Mouse (Mus musculus): ENCODE measurements at regions not wholly inside any gene's neighbourhood (a gene's known extent, or its start where the extent isn't known, plus 50 kb on each side); places are given as distances from the start of the nearest gene placed in this dataset.

DNA sequence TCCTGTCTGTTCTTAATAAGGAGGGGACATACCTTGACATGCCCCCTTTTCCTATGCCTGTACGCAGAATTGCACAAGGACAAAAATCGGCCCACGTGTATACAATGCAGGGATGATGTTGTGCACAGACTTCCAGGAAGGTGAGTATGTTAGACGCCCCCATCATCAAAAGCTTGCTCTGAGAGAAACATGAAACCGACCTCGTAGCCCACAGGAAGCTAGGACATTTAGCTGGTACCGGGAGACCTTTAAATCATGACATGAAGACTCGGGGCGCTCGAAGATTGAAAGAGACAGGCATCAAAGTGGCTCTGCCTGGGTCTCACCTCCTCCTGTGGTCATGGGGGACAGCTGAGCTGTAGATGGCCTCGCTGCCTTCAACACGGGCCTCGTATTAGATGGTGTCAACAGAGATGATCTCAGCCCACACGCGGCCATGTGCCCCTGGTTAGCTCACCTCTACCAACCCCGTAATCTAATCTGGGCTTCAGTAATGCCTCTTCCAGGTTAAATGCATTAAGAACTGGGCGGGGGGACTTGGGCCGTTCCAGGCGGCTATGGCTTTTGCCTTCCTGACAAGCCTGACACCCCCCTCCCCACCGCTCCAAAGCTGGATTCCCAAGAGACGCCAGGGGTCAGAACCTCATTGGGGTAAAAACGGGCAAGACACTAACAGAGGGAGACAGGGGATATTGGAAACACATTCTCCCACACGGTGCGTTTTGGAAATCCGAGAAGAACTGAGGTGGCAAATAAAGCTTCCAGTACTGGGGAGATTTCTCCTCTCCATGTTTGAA is 520.9 kb upstream of the Tbx3 start:
- no peak for DNase-seq

DNA sequence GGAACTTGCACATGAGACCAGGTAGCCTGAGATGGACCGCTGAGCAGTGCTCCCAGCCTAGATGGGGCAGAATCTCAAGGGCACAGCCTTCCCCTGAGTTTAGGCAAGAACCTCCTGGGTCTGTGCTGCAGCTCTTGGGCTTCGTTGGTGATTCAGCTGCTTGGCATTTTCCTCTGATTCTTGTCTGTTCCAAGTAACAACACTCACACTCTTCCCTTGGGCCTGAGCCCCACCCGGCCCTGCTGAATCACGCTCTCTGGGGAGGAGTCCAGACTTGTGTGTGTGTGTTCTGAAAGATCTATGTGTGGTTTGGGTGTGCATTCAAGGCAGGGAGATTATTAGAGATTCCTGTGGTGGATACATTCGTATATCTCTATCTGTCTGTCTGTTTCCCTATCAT is 517.4 kb upstream of the Tbx3 start:
- no peak for DNase-seq

DNA sequence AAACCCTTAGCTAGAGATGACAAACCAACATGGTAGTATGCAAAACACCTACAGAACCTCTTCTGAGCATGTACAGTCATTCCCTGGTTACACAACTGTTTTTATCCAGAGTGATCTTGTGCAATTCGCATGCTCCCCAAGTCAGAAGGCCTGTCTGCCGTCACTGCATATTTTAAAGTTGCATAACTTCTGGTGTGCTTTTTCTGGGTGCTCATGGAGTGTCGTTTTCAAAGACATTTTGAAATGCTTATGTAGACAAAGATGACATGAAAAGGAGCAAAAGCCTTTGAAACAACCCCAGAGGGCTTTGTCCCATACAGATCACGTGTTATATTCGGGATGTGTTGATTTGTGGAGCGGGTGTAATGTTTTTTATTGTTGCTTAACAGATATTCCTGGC is 513.8 kb upstream of the Tbx3 start:
- no peak for DNase-seq

DNA sequence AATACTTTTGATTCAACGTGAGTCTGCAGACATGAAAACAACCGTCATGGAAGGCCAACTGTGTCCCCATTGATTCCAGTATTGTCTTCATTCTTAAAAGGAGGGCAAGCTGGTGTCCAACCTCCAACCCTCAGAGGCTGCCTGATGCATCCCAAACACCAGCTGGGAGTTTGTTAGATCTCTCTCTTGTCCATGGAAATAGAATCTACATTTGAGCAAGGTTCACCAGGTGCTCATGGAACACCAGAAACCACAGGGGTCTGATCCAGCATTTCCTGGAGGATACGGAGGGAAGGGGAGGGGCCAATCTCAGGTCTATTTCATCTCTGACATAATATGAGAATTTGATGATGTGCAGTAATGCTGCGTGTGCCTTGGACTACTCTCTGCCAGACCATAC is 512.3 kb upstream of the Tbx3 start:
- no peak for DNase-seq

DNA sequence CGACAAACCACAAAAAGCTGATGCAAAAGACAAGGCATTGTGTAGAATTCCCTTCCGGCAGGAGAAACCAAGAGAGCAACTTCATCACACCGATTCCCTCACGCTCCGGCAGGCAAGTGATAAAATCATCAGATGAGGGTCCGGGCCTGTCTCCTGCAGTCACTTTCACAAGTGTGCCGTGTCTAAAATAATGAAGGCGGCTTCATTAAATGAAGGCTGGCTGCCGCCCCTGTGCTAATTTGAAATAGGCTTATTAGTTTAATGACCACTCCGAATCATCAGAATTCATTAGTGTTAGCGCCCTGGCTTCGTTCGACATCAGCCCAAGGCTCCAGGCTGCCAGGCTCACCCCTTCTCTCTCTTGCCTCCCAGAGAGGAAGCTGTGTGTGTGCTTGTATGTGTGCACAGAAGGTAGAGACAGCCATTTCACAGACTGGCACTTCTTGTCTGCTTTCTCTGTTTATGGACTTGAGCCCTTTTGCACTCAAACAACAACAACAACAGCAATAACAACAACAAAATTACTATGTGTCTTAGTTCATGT is 508.3 kb upstream of the Tbx3 start:
- no peak for DNase-seq

DNA sequence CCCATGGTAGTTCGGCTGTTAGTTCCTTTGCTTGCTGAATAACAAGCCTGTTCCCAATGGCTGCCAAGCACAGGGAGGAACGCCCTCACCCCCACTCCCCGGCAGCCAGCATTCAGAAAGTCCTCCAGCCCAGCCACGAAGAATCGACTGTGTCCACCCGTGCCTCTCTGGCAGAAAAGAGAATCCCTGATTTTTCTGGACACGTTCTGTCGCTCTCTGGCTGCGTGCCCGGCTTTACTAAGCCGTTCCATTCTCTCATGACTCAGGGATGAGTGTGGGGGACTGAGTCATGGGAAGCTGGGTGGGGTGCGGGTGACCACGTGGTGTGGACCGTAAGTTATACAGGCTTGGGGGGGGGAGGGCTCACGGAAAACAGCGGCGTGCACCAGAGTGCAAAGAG is 502.8 kb upstream of the Tbx3 start:
- DNase-seq: peak; percentile 93

DNA sequence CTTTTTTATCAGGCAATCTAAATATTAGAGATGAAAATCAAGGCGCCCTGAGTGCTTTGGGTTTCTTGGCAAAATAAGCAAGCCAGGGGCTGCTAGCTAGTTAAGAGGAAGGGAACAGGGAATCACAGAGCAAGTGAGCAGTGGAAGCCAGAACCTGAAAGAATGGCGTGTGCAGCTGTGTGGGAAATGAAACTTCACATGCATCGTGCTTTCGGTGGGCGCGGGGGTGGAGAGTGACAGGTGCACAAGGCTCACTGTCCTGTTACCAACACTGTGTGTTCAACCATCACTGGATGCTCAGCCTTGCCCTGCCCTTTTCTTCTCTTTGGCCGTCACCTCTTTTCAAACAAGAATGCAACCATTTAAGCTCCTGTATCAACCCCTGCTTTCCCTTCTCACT is 501.2 kb upstream of the Tbx3 start:
- no peak for DNase-seq

DNA sequence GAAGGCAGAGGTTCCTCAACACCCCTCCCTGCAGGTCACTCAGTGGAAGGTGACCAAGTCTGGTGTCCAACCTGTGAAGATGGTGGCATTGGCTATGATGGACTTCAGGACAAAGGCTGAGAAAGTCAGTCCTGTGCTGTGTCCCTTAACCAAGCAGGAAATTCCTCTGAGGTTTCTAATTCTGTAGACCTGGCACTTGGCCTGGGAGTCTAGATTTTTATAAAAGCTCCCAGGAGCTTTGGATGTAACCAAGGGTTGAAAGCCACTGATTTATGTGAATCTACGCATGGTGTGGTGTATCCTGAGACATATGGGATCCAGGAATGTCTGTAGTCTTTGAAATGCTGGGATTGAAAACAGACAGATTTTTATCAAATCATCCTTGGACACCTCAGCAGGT is 498.8 kb upstream of the Tbx3 start:
- DNase-seq: no peak

DNA sequence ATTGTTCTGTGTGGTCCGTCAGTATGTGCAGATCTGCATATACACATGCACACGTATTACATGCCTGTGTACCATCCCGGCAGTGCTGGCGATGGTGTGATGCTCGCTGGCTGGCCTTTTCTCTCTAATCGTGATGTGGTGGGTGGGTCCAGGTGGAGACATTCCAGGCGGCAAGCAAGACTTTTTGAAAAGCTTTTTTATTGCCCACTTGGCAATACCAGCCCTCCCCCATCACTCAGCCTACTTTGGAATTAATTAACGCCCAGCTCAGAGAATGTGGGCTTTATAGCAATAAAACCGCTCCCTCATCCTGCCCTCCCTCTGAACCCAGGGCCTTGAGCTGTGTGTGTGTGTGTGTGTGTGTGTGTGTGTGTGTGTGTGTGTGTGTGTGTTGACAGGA is 491.7 kb upstream of the Tbx3 start:
- no peak for DNase-seq

DNA sequence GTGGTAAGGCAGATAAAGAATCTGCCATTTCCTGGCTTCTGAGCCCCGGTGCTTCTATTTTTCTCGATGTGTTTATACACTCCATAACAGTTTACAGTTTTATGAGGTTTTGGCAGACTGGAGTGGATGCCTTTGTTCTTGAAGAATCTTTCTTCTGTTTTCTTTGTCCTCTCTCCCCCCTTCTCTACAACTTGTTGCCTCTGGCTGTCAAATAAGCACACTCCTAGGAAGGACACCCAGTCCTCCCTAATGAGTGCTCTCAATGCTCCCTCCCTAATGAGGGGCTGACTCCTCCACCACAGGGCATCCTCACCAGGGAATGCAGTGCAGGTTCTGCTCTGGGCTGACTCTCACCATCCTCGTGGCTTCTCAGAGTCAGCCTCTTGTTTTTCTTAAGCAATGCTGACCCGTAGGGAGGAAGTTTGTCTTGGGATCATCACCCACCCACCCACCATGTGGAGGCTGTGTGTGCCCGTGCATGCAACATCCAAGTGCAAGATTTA is 486.9 kb upstream of the Tbx3 start:
- no peak for DNase-seq

DNA sequence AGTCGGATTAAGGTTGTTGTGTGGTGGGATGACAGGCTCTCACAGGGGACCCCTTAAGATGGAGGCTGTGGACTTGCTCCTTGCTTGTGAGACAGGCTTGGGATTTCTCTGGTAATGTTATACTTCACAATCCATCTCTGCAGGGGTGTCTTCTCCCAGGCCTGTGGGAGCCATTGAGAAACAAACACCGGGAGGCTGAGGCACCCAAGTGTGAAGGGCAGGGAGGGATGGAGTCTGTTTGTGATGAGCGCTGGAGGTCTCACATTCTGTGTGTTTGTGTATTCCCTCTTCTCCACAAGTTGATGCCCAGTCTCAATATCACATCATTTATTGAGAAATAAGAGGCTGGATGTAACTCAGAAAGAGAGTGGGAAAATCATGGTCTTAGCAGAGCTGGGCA is 483.9 kb upstream of the Tbx3 start:
- no peak for DNase-seq

DNA sequence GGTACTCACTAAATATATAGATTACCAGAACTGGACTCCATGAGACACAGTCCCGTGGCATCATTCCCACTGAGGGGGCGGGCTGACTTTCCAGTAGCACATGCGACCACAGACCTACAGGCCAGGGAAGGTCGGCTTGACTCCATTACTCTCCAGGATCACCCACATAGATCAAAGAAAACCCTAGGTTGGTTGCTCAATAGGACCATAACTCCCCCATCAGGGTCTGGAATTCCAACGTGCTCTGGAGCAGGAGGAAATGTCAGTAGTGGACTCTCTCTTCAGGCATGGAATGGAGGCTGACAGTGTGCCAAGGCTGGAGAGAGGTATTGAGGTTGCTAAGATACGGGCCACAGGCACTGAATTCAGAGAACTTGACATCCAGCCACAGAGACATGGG is 482.0 kb upstream of the Tbx3 start:
- DNase-seq: no peak

DNA sequence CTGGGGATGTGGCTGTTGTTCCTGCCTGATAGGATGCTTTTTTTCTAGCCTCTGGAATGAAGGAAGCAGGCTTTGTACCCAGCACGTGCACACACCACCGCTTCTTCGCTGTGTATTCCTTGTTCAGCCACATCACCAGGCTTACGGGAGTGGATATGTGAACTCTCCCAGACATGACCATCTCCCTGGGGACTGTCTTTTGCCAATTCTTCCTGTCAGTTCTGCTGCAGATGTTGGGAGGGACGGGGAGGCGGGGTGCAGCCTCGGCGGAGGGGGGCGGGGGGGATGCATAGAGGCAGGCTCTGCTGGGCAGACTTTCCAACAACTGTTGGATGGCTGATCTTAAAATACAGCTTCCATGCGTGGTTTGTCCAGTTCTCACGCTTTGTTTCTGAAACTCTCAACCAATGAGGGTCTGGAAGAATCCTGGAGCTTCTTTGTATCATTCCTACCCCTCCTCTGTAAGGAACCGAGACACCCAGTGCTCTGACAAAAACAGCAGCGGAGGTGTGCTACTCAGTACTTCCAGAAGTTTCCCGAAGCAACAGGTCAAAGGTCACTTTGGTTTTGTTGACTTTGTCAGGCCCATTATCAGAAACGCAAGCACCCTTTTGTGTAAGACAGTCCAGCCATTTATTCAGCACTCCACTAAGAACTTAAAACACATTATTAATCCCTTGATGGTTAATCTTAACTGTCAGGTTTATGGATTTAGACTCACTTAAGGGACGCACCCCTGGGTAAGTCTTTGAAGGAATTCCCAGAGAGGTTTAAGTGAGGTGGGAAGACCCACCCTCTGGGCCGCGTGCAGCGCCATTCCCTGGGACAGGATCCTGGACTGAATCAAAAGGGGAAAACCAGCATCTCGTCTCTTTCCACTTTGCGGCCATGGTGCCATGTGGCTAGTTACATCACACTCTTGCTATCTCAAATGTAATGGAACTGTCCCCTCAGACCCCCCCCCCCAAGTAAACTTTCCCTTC is 476.5 kb upstream of the Tbx3 start:
- no peak for DNase-seq

DNA sequence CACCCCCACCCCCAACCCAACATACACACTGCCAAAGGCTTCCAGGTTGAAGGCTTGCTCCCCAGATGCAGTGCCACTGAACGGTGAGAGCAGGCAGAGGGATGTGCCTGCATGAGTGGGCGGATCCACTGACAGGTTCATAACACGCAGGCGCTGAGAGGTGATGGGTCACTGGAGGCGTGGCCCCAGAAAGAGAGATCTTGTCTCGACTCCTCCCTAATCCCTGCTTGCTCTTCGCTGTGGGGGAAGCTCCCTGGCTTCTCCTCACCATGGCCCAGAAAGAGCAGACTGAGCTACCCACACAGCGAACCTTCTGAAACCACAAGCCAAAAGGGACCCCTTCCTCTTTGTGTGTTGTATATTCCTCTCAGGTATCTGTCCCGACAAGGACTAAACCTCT is 470.6 kb upstream of the Tbx3 start:
- no peak for DNase-seq

DNA sequence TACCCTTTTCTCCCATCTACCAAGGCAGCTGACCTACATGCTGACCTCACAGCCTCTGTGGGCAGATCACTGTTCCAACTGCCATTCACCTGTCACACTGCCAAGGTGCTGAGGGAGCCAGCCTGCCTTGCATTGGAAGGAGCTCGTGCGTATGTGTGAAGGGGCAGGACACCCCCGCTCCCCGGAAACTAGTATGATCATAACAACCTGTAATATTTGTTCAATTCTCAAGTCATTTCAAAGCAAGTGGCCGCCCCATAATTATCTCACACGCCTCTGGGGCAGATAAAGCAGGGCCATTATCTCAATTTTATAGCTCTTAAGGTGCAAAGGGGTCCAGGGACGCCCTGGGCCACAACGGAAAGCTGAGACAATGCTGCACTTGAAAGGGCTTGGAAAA is 469.2 kb upstream of the Tbx3 start:
- peak; percentile 33 for DNase-seq

DNA sequence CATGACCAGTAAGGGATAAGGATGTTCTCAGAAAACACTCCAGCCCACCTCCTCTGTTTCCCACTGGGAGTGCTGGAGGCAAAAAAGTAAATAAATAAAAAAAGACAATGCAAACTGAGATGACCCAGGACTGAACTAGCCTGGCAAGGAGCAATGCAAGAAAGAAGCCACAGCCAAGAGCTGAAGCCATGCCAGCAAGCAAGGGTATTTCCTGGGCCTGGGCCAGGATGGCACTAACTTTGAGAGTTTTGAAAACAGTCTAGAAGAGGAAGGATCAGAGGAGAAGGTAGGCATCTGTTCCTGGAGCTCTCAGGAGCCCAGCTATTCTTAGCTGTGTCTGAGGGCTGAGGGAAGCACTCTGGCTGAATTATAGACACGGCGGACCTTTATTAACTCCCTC is 465.7 kb upstream of the Tbx3 start:
- DNase-seq: peak; percentile 46

DNA sequence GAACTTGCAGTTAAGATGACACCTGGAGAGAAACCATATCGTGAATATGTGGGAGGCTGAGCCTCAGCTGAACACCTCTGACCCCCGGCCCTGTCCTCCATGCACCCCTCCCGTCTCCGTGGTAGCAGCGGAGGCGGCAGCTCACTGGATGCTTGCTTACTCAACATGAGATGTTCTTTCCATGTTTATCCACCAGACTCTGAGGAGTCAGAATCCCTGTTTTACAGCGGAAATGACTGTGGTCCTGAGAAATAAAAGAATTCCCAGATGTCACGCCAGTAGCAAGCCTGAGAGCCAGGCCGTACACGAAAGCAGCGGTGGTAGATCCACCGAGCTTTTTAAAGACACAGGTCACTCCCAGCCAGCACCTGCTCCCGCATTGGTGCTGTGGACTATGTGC is 462.4 kb upstream of the Tbx3 start:
- no peak for DNase-seq

DNA sequence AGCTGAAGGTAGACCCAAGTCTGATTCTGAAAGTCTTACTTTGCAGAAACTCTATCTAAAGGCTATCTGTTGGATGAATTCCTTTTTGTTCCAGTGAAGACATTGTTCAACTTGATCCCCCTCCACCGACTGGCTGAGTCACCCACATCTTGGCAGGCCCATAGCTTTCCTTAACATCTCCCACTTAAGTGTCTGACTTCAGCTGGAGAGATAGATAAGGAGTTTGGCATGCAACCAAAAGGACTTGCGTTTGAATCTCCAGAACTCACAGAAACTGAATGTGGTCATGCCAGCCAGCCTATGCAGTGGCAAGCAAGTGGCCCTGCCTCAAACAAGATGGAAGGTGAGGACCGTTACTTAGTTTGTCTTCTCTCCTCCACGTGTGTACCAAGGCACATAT is 457.3 kb upstream of the Tbx3 start:
- no peak for DNase-seq

DNA sequence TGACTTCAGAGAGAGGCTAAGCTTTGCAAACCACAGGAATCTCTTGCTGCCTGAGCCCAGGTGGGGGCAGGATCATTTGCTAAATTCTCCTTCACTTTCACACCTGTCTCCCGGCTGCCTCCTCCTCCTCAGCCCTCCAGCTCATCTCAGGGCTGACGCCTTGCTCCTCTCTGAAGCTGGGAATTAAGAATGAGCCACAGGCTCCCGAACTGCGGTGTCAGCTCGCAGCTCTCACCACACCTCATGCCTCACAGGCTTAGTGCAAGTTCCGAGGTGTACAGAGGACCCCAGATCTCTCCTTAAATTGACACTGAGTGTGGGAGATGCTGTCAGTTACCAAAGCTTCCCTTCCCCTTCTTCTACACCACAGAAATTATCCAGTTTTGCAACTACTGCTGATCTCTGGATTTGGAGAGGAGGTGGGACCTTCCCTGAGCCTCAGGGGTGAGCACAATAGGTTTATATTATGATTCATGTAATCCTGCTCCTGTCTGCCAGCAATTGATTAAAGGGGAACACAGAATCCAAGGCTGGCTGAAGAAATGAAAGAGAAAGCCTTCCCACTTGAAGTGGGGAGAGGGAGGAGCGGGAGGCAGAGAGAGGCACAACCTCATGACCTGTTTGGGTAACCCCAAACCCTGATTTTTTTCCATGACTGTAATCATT is 456.6 kb upstream of the Tbx3 start:
- no peak for DNase-seq

DNA sequence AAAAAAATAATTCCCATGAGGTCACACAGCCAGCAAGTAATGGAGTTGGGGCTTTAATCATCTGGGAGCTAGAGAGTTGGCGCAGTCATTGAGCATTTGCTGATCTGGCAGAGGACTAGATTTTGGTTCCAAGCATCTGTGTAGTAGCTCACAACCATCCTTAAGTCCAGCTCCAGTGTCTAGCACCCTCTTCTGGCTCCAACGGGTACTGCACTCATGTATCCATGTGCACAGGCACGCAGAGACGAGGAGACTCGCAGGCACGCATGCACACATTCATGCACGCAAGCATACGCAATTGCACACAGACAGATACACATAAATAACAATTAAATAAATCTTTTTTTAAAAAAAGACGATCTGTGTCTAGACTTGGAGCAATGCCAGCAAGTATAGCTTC is 455.5 kb upstream of the Tbx3 start:
- no peak for DNase-seq

DNA sequence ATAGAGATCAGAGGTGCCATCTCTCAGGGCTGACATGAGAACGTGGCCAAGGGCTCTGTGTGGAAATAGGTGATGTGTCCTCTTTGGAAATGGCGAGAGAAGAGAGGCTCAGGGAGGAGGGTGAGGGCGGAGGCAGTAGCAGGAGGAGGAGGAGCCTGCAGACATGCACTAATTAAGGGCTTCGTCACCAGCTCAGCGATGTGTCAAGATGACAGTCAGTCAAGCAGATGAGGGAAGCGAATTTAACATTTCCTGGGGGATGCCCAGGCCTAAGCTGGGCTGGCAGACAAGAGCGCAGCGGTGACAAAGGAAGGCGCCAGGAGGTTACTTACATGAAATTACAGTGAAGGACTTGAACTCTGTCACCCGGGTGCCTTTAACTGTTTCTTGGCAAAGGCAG is 455.1 kb upstream of the Tbx3 start:
- DNase-seq: no peak

DNA sequence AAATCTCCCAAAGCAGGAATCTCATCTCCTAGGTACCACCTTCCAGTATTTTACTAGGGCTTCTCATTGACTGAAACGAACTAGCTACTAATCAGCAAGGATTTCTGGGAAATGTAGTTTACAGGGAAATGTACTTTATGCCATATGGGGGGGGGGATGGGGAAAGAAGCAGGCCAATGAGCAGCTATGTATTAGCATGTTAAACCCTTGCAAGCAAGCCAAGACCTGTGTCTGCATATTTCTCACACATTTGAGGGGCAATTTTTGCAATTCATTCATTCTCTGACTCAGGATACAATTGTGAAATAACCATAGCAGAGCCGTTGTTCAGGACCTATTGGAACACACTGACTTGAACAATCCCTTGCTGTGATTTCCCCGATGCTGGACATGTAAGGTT is 454.3 kb upstream of the Tbx3 start:
- DNase-seq: no peak

DNA sequence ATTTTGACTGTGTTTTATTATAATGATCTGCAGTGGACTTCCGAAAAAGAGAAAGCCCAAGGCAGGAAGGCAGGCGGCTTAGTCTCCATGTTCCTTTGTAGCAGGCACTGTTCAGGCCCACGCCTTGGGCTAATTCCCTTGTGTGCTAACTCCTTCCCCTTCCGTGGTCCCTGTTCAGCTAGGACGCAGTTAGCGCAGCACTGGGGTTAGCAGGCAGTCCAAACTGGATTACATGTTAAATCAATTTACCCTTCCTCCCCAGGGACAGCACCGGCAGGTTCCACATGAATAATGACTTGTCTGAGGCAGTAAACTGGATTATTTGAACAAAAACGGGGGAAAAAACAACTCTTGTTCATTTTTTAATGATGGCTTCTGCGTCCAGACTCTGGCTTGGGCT is 453.4 kb upstream of the Tbx3 start:
- DNase-seq: no peak

All from adrenal gland, postnatal 14 days (tissue).